Mouse (Mus musculus) myocyte (in vitro differentiated cells): Measurements from ENCODE around the gene 1700021F05Rik. TPM values are rescaled to one million over a fixed set of nuclear protein-coding genes. Genes with fewer than 3 reads are reported as not detected.

ENCODE experiments used
- H3K27me3 ChIP-seq: one replicate; pipeline ENCODE4 v1.6.1; 2011; ENCODE audit not compliant: control insufficient read depth, insufficient read depth, insufficient read length
- H3K36me3 ChIP-seq: one replicate; pipeline ENCODE4 v1.6.1; 2011; ENCODE audit not compliant: control insufficient read depth, insufficient read depth
- H3K4me2 ChIP-seq: one replicate; pipeline ENCODE4 v1.6.1; 2011; ENCODE audit warnings: low read depth, control low read depth
- H3K4me3 ChIP-seq: one replicate; pipeline ENCODE4 v1.5.1; 2011; ENCODE audit warnings: mild to moderate bottlenecking, control low read depth, moderate library complexity
- H3K79me2 ChIP-seq: one replicate; pipeline ENCODE4 v1.6.1; 2011; ENCODE audit not compliant: control insufficient read depth, insufficient read depth
- H3ac ChIP-seq: one replicate; pipeline ENCODE4 v1.6.1; 2011; ENCODE audit not compliant: control insufficient read depth, insufficient read length
- CEBPB ChIP-seq: IDR thresholded peaks from 2 replicates; pipeline ENCODE4 v1.6.1; 2011; ENCODE audit warnings: mild to moderate bottlenecking, moderate library complexity; ENCODE audit not compliant: poor library complexity, insufficient read depth, severe bottlenecking
- E2F4 ChIP-seq: IDR thresholded peaks from one replicate; pipeline ENCODE4 v1.6.1; 2011; ENCODE audit warnings: mild to moderate bottlenecking, control low read depth, moderate library complexity; ENCODE audit not compliant: insufficient read depth
- MAX ChIP-seq: IDR thresholded peaks from one replicate; pipeline ENCODE4 v1.6.1; 2011; ENCODE audit warnings: low read depth, mild to moderate bottlenecking, control low read depth
- MYOD1 ChIP-seq, 3 experiments: IDR thresholded peaks; one replicate each; pipeline ENCODE4 v1.6.1; 2011; ENCODE audit warnings: control low read depth in 2 of 3, low read depth in 2 of 3, mild to moderate bottlenecking in 2 of 3, moderate library complexity in 1 of 3; ENCODE audit not compliant: insufficient read length in 2 of 3, control insufficient read depth in 1 of 3
- MYOG ChIP-seq, 3 experiments: IDR thresholded peaks; one replicate each; pipeline ENCODE4 v1.6.1; 2011; ENCODE audit warnings: control low read depth in 2 of 3, low read depth in 2 of 3, mild to moderate bottlenecking in 2 of 3; ENCODE audit not compliant: insufficient read length in 2 of 3, control insufficient read depth in 1 of 3, insufficient read depth in 1 of 3
- POLR2A ChIP-seq: IDR thresholded peaks from one replicate; pipeline ENCODE4 v1.6.1; 2011; ENCODE audit warnings: low read depth, mild to moderate bottlenecking, control low read depth, moderate library complexity; ENCODE audit not compliant: insufficient read length
- POLR2AphosphoS2 ChIP-seq: IDR thresholded peaks from one replicate; pipeline ENCODE4 v1.6.1; 2011; ENCODE audit warnings: low read depth, control low read depth; ENCODE audit not compliant: insufficient read length
- REST ChIP-seq: IDR thresholded peaks from one replicate; pipeline ENCODE4 v1.6.1; 2011; ENCODE audit warnings: mild to moderate bottlenecking, control low read depth, moderate library complexity; ENCODE audit not compliant: insufficient read depth, insufficient read length
- SRF ChIP-seq: IDR thresholded peaks from one replicate; pipeline ENCODE4 v1.6.1; 2011; ENCODE audit warnings: low read depth; ENCODE audit not compliant: control insufficient read depth, insufficient read length
- TCF12 ChIP-seq: IDR thresholded peaks from one replicate; pipeline ENCODE4 v1.6.1; 2011; ENCODE audit warnings: mild to moderate bottlenecking, control low read depth; ENCODE audit not compliant: poor library complexity, insufficient read depth, severe bottlenecking
- TCF3 ChIP-seq: IDR thresholded peaks from one replicate; pipeline ENCODE4 v1.6.1; 2011; ENCODE audit warnings: low read depth, control low read depth; ENCODE audit not compliant: insufficient read length
- USF1 ChIP-seq: IDR thresholded peaks from one replicate; pipeline ENCODE4 v1.6.1; 2011; ENCODE audit warnings: low read depth, mild to moderate bottlenecking, control low read depth, moderate library complexity
- polyA plus RNA-seq: library from polyadenylated mRNA; unstranded; fragments of >200 nt; fragmentation: generic; extraction: Trizol; gene quantifications from one replicate; pipeline ENCODE4 v1.2.1, GENCODE M21; 2012; ENCODE audit warnings: missing spikeins

Gene 1700021F05Rik
- polyA plus RNA-seq, 1 experiment, result 52.6 TPM

DNA sequence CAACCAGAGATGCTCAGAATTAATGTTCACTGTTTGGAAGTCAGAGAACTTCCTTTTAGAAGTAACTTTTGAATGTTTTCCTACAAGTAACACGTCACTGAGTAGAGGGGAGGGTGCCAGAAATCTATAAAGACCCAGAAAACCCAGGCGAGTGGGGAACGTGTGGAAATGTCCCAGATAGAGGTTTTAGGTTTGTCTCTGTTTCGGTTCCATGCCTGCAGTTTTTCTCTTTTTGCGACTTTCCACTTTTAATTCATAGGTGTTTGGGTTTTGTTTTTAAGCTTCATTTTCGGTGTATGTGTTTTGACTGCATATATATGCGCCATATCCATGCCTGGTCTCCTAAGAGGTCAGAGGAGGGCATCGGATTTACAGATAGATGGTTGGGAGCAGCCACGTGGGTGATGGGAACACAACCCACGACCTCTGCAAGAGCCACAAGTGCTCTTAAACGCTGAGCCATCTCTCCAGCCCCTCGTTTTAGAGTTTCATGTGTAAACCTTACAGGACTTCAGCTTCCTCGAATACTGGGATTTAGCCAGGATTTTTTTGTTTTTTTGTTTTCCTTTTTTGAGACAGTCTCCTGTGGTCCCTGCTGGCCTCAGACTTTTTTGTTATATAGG lies 60.5 kb downstream of the 1700021F05Rik start:
- Histone ChIP-seq H3K36me3 (no peaks in the 10 kb centered on the region), H3K4me2 (peak overlapping the region; percentile 93), H3K27me3 (no peaks in the 10 kb centered on the region), H3K79me2 (peaks cover 23% of the 10 kb centered on the region), H3K4me3 (peak overlapping the region; percentile 44), H3ac (peak overlapping the region; percentile 67)
- TF ChIP-seq POLR2AphosphoS2 (no peak), POLR2A (no peak), SRF (no peak), TCF12 (no peak), TCF3 (no peak), MYOD1 (IDR thresholded peaks at IDR 0.05; ENCODE audit: control insufficient read depth in 1 of 3, insufficient read length in 2 of 3, low read depth in 2 of 3) (no peak), MAX (no peak), CEBPB (no peak), REST (no peak), E2F4 (no peak), USF1 (no peak), MYOG (IDR thresholded peaks at IDR 0.05; ENCODE audit: control insufficient read depth in 1 of 3, insufficient read depth in 1 of 3, insufficient read length in 2 of 3, low read depth in 2 of 3) (no peak)

GRCm38 (mm10) chr10:43479436-43480157 lies 61.2 kb downstream of the 1700021F05Rik start:
- no peak for TF ChIP-seq TCF3
- TF ChIP-seq SRF, result peak; percentile 67
- no peak for TF ChIP-seq REST
- TF ChIP-seq POLR2AphosphoS2, result no peak
- peak; percentile 68 for TF ChIP-seq POLR2A
- TF ChIP-seq MYOG (IDR thresholded peaks at IDR 0.05; ENCODE audit: control insufficient read depth in 1 of 3, insufficient read depth in 1 of 3, insufficient read length in 2 of 3, low read depth in 2 of 3), result no peak
- TF ChIP-seq TCF12, result no peak
- no peak for TF ChIP-seq MAX
- TF ChIP-seq CEBPB, result no peak
- TF ChIP-seq E2F4, result no peak
- peak; percentile 20 for TF ChIP-seq USF1
- TF ChIP-seq MYOD1 (IDR thresholded peaks at IDR 0.05; ENCODE audit: control insufficient read depth in 1 of 3, insufficient read length in 2 of 3, low read depth in 2 of 3), result peak in 1 of 3 experiments; percentile 20
- Histone ChIP-seq H3K4me3 (peak overlapping the region; percentile 44), H3K27me3 (no peaks in the 10 kb centered on the region), H3K79me2 (peaks cover 23% of the 10 kb centered on the region), H3K36me3 (no peaks in the 10 kb centered on the region), H3K4me2 (peak overlapping the region; percentile 93), H3ac (peak overlapping the region; percentile 67)

- Histone ChIP-seq H3K4me2 (peak within 1 kb of the TSS; percentile 69), H3ac (peak within 1 kb of the TSS; percentile 67)
Observed at GRCm38 (mm10) chr10:43478751-43479435, 61.9 kb downstream of the 1700021F05Rik start, which contains the start of gene Bend3. TSS of gene Bend3 (plus strand) at chr10:43478831.

GRCm38 (mm10) chr10:43477865-43478681 lies 62.7 kb downstream of the 1700021F05Rik start:
- H3K27me3 ChIP-seq, result no peaks in the 10 kb centered on the region
- no peaks in the 10 kb centered on the region for H3K36me3 ChIP-seq
- peak overlapping the region; percentile 44 for H3K4me3 ChIP-seq
- TF ChIP-seq TCF3 (no peak), USF1 (no peak), MYOD1 (IDR thresholded peaks at IDR 0.05; ENCODE audit: control insufficient read depth in 1 of 3, insufficient read length in 2 of 3, low read depth in 2 of 3) (no peak)
- H3ac ChIP-seq, result peak overlapping the region; percentile 67
- peaks cover 17% of the 10 kb centered on the region for H3K79me2 ChIP-seq
- peak overlapping the region; percentile 69 for H3K4me2 ChIP-seq

More at GRCm38 (mm10) chr10:43478751-43479435, 61.9 kb downstream of the 1700021F05Rik start, which contains the start of gene Bend3:
- TF ChIP-seq POLR2A (peak; percentile 35), MYOG (IDR thresholded peaks at IDR 0.05; ENCODE audit: control insufficient read depth in 1 of 3, insufficient read depth in 1 of 3, insufficient read length in 2 of 3, low read depth in 2 of 3) (no peak), MYOD1 (IDR thresholded peaks at IDR 0.05; ENCODE audit: control insufficient read depth in 1 of 3, insufficient read length in 2 of 3, low read depth in 2 of 3) (no peak)
- Histone ChIP-seq H3K4me3 (peak within 1 kb of the TSS; percentile 44), H3K36me3 (no peaks in the 10 kb centered on the region), H3K27me3 (no peaks in the 10 kb centered on the region), H3K79me2 (peaks cover 17% of the 10 kb centered on the region)
